Mouse (Mus musculus) monocyte, adult 2 months (primary cell): ENCODE results near the gene Slc25a33.
"Not testable (repeated sequence)": the region's sequence is repeated elsewhere in the genome, so short reads cannot be mapped to it uniquely, and the experiment has no call there.

ENCODE experiments used
- DNase-seq, 2 experiments: peaks; one replicate each; pipeline ENCODE4 v3.0.0; 2022; ENCODE audit warnings: low spot score in 2 of 2, low read depth in 1 of 2

Gene Slc25a33

GRCm38 (mm10) chr4:149759517-149759916 lies 14.6 kb downstream of the Slc25a33 start:
- no peak for DNase-seq

GRCm38 (mm10) chr4:149758423-149758822 lies 15.7 kb downstream of the Slc25a33 start:
- no peak for DNase-seq

GRCm38 (mm10) chr4:149756546-149756945 lies 17.5 kb downstream of the Slc25a33 start:
- not testable (repeated sequence) for DNase-seq

- DNase-seq = no peak
Measured at GRCm38 (mm10) chr4:149752836-149753235, 21.2 kb downstream of the Slc25a33 start.

- no peak for DNase-seq
Measured at GRCm38 (mm10) chr4:149752124-149752799, 21.8 kb downstream of the Slc25a33 start.

GRCm38 (mm10) chr4:149750671-149751070 lies 23.4 kb downstream of the Slc25a33 start:
- no peak for DNase-seq

- DNase-seq = not testable (repeated sequence)
Measured at GRCm38 (mm10) chr4:149749663-149750015, 24.4 kb downstream of the Slc25a33 start.

GRCm38 (mm10) chr4:149749003-149749662 lies 24.9 kb downstream of the Slc25a33 start:
- no peak for DNase-seq

- DNase-seq = no peak
Measured at GRCm38 (mm10) chr4:149744119-149744518, 30.0 kb downstream of the Slc25a33 start.

- no peak for DNase-seq
Measured at GRCm38 (mm10) chr4:149742011-149742530, 32.0 kb downstream of the Slc25a33 start.

GRCm38 (mm10) chr4:149740301-149740700 lies 33.8 kb downstream of the Slc25a33 start:
- DNase-seq = no peak

GRCm38 (mm10) chr4:149739478-149739877 lies 34.6 kb downstream of the Slc25a33 start:
- no peak for DNase-seq

GRCm38 (mm10) chr4:149737383-149738324 lies 36.4 kb downstream of the Slc25a33 start, which contains the start of gene Tmem201:
Tmem201 (minus strand) TSS chr4:149738044.
- DNase-seq = peak; percentile 80 to 86

GRCm38 (mm10) chr4:149736581-149736980 lies 37.5 kb downstream of the Slc25a33 start:
- no peak for DNase-seq

- DNase-seq = no peak
Measured at GRCm38 (mm10) chr4:149735624-149736250, 38.3 kb downstream of the Slc25a33 start.

- DNase-seq = no peak
Measured at GRCm38 (mm10) chr4:149734730-149735475, 39.2 kb downstream of the Slc25a33 start.

GRCm38 (mm10) chr4:149734246-149734645 lies 39.8 kb downstream of the Slc25a33 start:
- DNase-seq = no peak

- no peak for DNase-seq
Measured at GRCm38 (mm10) chr4:149733748-149734147, 40.3 kb downstream of the Slc25a33 start.

GRCm38 (mm10) chr4:149732800-149733199 lies 41.3 kb downstream of the Slc25a33 start:
- DNase-seq = no peak

GRCm38 (mm10) chr4:149732313-149732712 lies 41.8 kb downstream of the Slc25a33 start:
- DNase-seq = no peak
